Mouse (Mus musculus) hindbrain, embryonic 16.5 days (tissue): ENCODE measurements around the gene Izumo4. TPM values are rescaled to one million over a fixed set of nuclear protein-coding genes. Genes with fewer than 3 reads are reported as not detected.

ENCODE experiments used
- ATAC-seq: fragments of 200-750 bp; cut with Nextera tagmentation; 2 replicates; pipeline ENCODE4 v1.8.0; 2017; ENCODE audit warnings: moderate TSS enrichment, moderate library complexity
- H3K27ac ChIP-seq: fragments of 300-500 bp; sonication (generic); 2 replicates; pipeline ENCODE4 v1.5.1; 2014; ENCODE audit warnings: low read depth, mild to moderate bottlenecking, control low read depth, low read length, moderate library complexity
- H3K27me3 ChIP-seq: fragments of 300-500 bp; sonication (generic); replicated peaks from 2 replicates; pipeline ENCODE4 v1.6.1; 2014; ENCODE audit warnings: low read length; ENCODE audit not compliant: control insufficient read depth, insufficient read depth
- H3K36me3 ChIP-seq: fragments of 300-500 bp; sonication (generic); 2 replicates; pipeline ENCODE4 v1.6.1; 2014; ENCODE audit warnings: mild to moderate bottlenecking, low read length, moderate library complexity, mixed read lengths; ENCODE audit not compliant: control insufficient read depth, insufficient read depth
- H3K4me1 ChIP-seq: fragments of 300-500 bp; sonication (generic); 2 replicates; pipeline ENCODE4 v1.6.1; 2014; ENCODE audit warnings: low read depth, low read length; ENCODE audit not compliant: control insufficient read depth, insufficient read depth
- H3K4me2 ChIP-seq: fragments of 300-500 bp; sonication (generic); 2 replicates; pipeline ENCODE4 v1.6.1; 2014; ENCODE audit warnings: mild to moderate bottlenecking, low read length, control low read depth, moderate library complexity
- H3K4me3 ChIP-seq: fragments of 300-500 bp; sonication (generic); 2 replicates; pipeline ENCODE4 v1.5.1; 2014; ENCODE audit warnings: mild to moderate bottlenecking, low read length, control low read depth, moderate library complexity
- H3K9ac ChIP-seq: fragments of 300-500 bp; sonication (generic); 2 replicates; pipeline ENCODE4 v1.6.1; 2014; ENCODE audit warnings: low read depth, mild to moderate bottlenecking, control low read depth, low read length, moderate library complexity
- H3K9me3 ChIP-seq: fragments of 300-500 bp; sonication (generic); 2 replicates; pipeline ENCODE4 v1.6.1; 2014; ENCODE audit warnings: mild to moderate bottlenecking, low read length, moderate library complexity; ENCODE audit not compliant: control insufficient read depth
- WGBS: fragments of 180-500 bp; shearing (Covaris S2); extraction: QIAGEN DNeasy Blood & Tissue Kit; methylation state at CpG from one replicate; pipeline ENCODE4 v1.1.7; 2014; 5-methylcytosine and 5-hydroxymethylcytosine counted together
- polyA plus RNA-seq: library from polyadenylated mRNA; unstranded; fragments of >200 nt; fragmentation: Nextera tagmentation; extraction: Ambion mirVana; gene quantifications from 2 replicates; pipeline ENCODE4 v1.2.1, GENCODE M21; 2015

Izumo4 gene
- polyA plus RNA-seq, 1 experiment from 2014 or later, result 50.4 TPM

- no peak overlapping the region for H3K4me3 ChIP-seq
- WGBS, result 65% methylated on average over 5 of the region's 5 CpGs
- no peak for ATAC-seq
- H3K4me2 ChIP-seq, result no peak overlapping the region
- H3K9ac ChIP-seq, result no peak overlapping the region
- no peak overlapping the region for H3K27ac ChIP-seq
- peaks cover 30% of the 10 kb centered on the region for H3K4me1 ChIP-seq
- H3K9me3 ChIP-seq, result no peaks in the 10 kb centered on the region
- H3K27me3 ChIP-seq, result no peaks in the 10 kb centered on the region
- peaks cover 5% of the 10 kb centered on the region for H3K36me3 ChIP-seq
These were observed 34.7 kb downstream of the Izumo4 start for GRCm38 (mm10) chr10:80736731-80737130.

GRCm38 (mm10) chr10:80738657-80739056 lies 36.7 kb downstream of the Izumo4 start:
- no peak overlapping the region for H3K9ac ChIP-seq
- H3K27me3 ChIP-seq, result no peaks in the 10 kb centered on the region
- H3K4me3 ChIP-seq, result no peak overlapping the region
- no peak overlapping the region for H3K27ac ChIP-seq
- no peaks in the 10 kb centered on the region for H3K9me3 ChIP-seq
- no peaks in the 10 kb centered on the region for H3K36me3 ChIP-seq
- WGBS, result 43% methylated on average over 1 of the region's 1 CpGs
- ATAC-seq, result no peak
- peaks cover 34% of the 10 kb centered on the region for H3K4me1 ChIP-seq
- no peak overlapping the region for H3K4me2 ChIP-seq

GRCm38 (mm10) chr10:80741146-80741545 lies 39.2 kb downstream of the Izumo4 start:
- Histone ChIP-seq H3K27ac (no peak overlapping the region), H3K4me1 (peaks cover 34% of the 10 kb centered on the region), H3K9me3 (no peaks in the 10 kb centered on the region), H3K36me3 (no peaks in the 10 kb centered on the region), H3K4me3 (peak overlapping the region; percentile 78), H3K27me3 (no peaks in the 10 kb centered on the region), H3K9ac (peak overlapping the region; percentile 94), H3K4me2 (peak overlapping the region; percentile 92)
- no peak for ATAC-seq
- WGBS, result 31% methylated on average over 5 of the region's 5 CpGs

- no peaks in the 10 kb centered on the region for H3K27me3 ChIP-seq
- WGBS, result under 1% methylated on average over 46 of the region's 46 CpGs
- no peaks in the 10 kb centered on the region for H3K36me3 ChIP-seq
- H3K9ac ChIP-seq, result peak overlapping the region; percentile 94
- H3K9me3 ChIP-seq, result no peaks in the 10 kb centered on the region
- peaks cover 34% of the 10 kb centered on the region for H3K4me1 ChIP-seq
- no peak for ATAC-seq
- peak overlapping the region; percentile 78 for H3K4me3 ChIP-seq
- peak overlapping the region; percentile 81 for H3K27ac ChIP-seq
- peak overlapping the region; percentile 92 for H3K4me2 ChIP-seq
These were observed 39.7 kb downstream of the Izumo4 start for GRCm38 (mm10) chr10:80741634-80742179.

GRCm38 (mm10) chr10:80742180-80742978 lies 40.4 kb downstream of the Izumo4 start, which contains the start of gene Ap3d1:
TSS of gene Ap3d1 (minus strand) at chr10:80742264.
- Histone ChIP-seq H3K27ac (peak within 1 kb of the TSS; percentile 81), H3K9ac (peak within 1 kb of the TSS; percentile 94), H3K4me1 (peaks cover 31% of the 10 kb centered on the region), H3K27me3 (no peaks in the 10 kb centered on the region), H3K4me2 (peak within 1 kb of the TSS; percentile 92), H3K4me3 (peak within 1 kb of the TSS; percentile 78), H3K36me3 (no peaks in the 10 kb centered on the region), H3K9me3 (no peaks in the 10 kb centered on the region)
- 2% methylated on average over 24 of the region's 25 CpGs for WGBS
- peak; percentile 99 for ATAC-seq

- H3K27ac ChIP-seq, result no peak overlapping the region
- WGBS, result 39% methylated on average over 5 of the region's 5 CpGs
These were observed 42.3 kb downstream of the Izumo4 start for GRCm38 (mm10) chr10:80744262-80744661.

GRCm38 (mm10) chr10:80747410-80747809 lies 45.4 kb downstream of the Izumo4 start:
- no peak overlapping the region for H3K27ac ChIP-seq
- H3K4me3 ChIP-seq, result no peak overlapping the region
- H3K9ac ChIP-seq, result no peak overlapping the region
- ATAC-seq, result no peak
- no peaks in the 10 kb centered on the region for H3K27me3 ChIP-seq
- peaks cover 8% of the 10 kb centered on the region for H3K4me1 ChIP-seq
- H3K4me2 ChIP-seq, result no peak overlapping the region
- no peaks in the 10 kb centered on the region for H3K9me3 ChIP-seq
- H3K36me3 ChIP-seq, result no peaks in the 10 kb centered on the region
- 10% methylated on average over 3 of the region's 3 CpGs for WGBS

More at GRCm38 (mm10) chr10:80744262-80744661, 42.3 kb downstream of the Izumo4 start:
- H3K4me3 ChIP-seq, result no peak overlapping the region
- no peaks in the 10 kb centered on the region for H3K36me3 ChIP-seq
- no peak overlapping the region for H3K9ac ChIP-seq
- no peaks in the 10 kb centered on the region for H3K9me3 ChIP-seq
- H3K4me1 ChIP-seq, result peaks cover 20% of the 10 kb centered on the region
- H3K27me3 ChIP-seq, result no peaks in the 10 kb centered on the region
- H3K4me2 ChIP-seq, result no peak overlapping the region
- ATAC-seq, result no peak

GRCm38 (mm10) chr10:80748609-80749008 lies 46.6 kb downstream of the Izumo4 start:
- ATAC-seq, result no peak
- Histone ChIP-seq H3K9me3 (no peaks in the 10 kb centered on the region), H3K27me3 (no peaks in the 10 kb centered on the region), H3K36me3 (no peaks in the 10 kb centered on the region), H3K4me3 (no peak overlapping the region), H3K4me1 (peaks cover 4% of the 10 kb centered on the region), H3K27ac (no peak overlapping the region), H3K4me2 (no peak overlapping the region), H3K9ac (no peak overlapping the region)
- WGBS, result 18% methylated on average over 6 of the region's 6 CpGs

- Histone ChIP-seq H3K4me2 (peak overlapping the region; percentile 30), H3K4me3 (peak overlapping the region; percentile 7; the same call in 1 of the 2 replicates), H3K9ac (peak overlapping the region; percentile 2; the same call in 1 of the 2 replicates), H3K4me1 (peaks cover 13% of the 10 kb centered on the region), H3K9me3 (no peaks in the 10 kb centered on the region), H3K36me3 (no peaks in the 10 kb centered on the region), H3K27ac (no peak overlapping the region), H3K27me3 (no peaks in the 10 kb centered on the region)
- 16% methylated on average over 16 of the region's 16 CpGs for WGBS
- no peak for ATAC-seq
These were observed 49.3 kb downstream of the Izumo4 start for GRCm38 (mm10) chr10:80751188-80751832.
